Mouse (Mus musculus) MEL (cell line): ENCODE data around the gene AU018091. TPM values are rescaled to one million over a fixed set of nuclear protein-coding genes. Genes with fewer than 3 reads are reported as not detected.

Source experiments
- DNase-seq: peaks from one replicate; pipeline ENCODE4 v3.0.0; 2011; ENCODE audit warnings: low read depth, low spot score
- H3K27ac ChIP-seq: 2 replicates; pipeline ENCODE4 v1.5.1; 2012; ENCODE audit warnings: low read depth, mild to moderate bottlenecking, control low read depth, low read length, moderate library complexity; ENCODE audit not compliant: control insufficient read depth
- H3K27me3 ChIP-seq, 2 experiments: fragments of 150-350 bp in 1 of 2; sonication (generic) in 1 of 2; 2 replicates each; pipeline ENCODE4 v1.6.1; 2012; ENCODE audit warnings: low read length in 2 of 2, mild to moderate bottlenecking in 2 of 2, improper control_type of control experiment in 1 of 2, moderate library complexity in 1 of 2; ENCODE audit not compliant: insufficient read depth in 2 of 2, control insufficient read depth in 1 of 2
- H3K36me3 ChIP-seq, 2 experiments: 2 replicates each; pipeline ENCODE4 v1.6.1; 2012 to 2014; ENCODE audit warnings: low read length in 2 of 2, improper control_type of control experiment in 1 of 2, inconsistent platforms in 1 of 2, mild to moderate bottlenecking in 1 of 2; ENCODE audit not compliant: insufficient read depth in 2 of 2, control insufficient read depth in 1 of 2
- H3K4me1 ChIP-seq, 2 experiments: fragments of 150-350 bp in 1 of 2; sonication (generic) in 1 of 2; 2 replicates each; pipeline ENCODE4 v1.6.1; 2012; ENCODE audit warnings: low read length in 2 of 2, improper control_type of control experiment in 1 of 2, mild to moderate bottlenecking in 1 of 2; ENCODE audit not compliant: insufficient read depth in 2 of 2, control insufficient read depth in 1 of 2
- H3K4me3 ChIP-seq, 2 experiments: fragments of 150-350 bp in 1 of 2; sonication (generic) in 1 of 2; 2 replicates each; pipeline ENCODE4 v1.5.1; 2012; ENCODE audit warnings: low read depth in 2 of 2, low read length in 2 of 2, mild to moderate bottlenecking in 2 of 2, moderate library complexity in 2 of 2, control low read depth in 1 of 2, improper control_type of control experiment in 1 of 2; ENCODE audit not compliant: control insufficient read depth in 1 of 2, insufficient read depth in 1 of 2
- H3K79me2 ChIP-seq: 2 replicates; pipeline ENCODE4 v1.6.1; 2012; ENCODE audit warnings: mild to moderate bottlenecking, low read length, moderate library complexity; ENCODE audit not compliant: control insufficient read depth, poor library complexity, insufficient read depth
- H3K9ac ChIP-seq: 2 replicates; pipeline ENCODE4 v1.6.1; 2012; ENCODE audit warnings: low read depth, mild to moderate bottlenecking, control low read depth, low read length, moderate library complexity; ENCODE audit not compliant: control insufficient read depth, poor library complexity, severe bottlenecking
- H3K9me3 ChIP-seq: fragments of 150-350 bp; sonication (generic); replicated peaks from 2 replicates; pipeline ENCODE4 v1.6.1; 2012; ENCODE audit warnings: mild to moderate bottlenecking, low read length, improper control_type of control experiment, moderate library complexity; ENCODE audit not compliant: insufficient read depth
- BHLHE40 ChIP-seq: IDR thresholded peaks from 2 replicates; pipeline ENCODE4 v1.6.1; 2012; ENCODE audit warnings: low read depth, mild to moderate bottlenecking, inconsistent platforms, low read length, improper control_type of control experiment, borderline replicate concordance
- ELF1 ChIP-seq: IDR thresholded peaks from 2 replicates; pipeline ENCODE4 v1.6.1; 2014; ENCODE audit warnings: low read depth, mild to moderate bottlenecking, inconsistent platforms, low read length, improper control_type of control experiment, moderate library complexity
- ETS1 ChIP-seq: IDR thresholded peaks from 2 replicates; pipeline ENCODE4 v1.6.1; 2012; ENCODE audit warnings: low read depth, mild to moderate bottlenecking, inconsistent platforms, low read length, improper control_type of control experiment, moderate library complexity
- GABPA ChIP-seq: IDR thresholded peaks from 2 replicates; pipeline ENCODE4 v1.6.1; 2012; ENCODE audit warnings: low read depth, mild to moderate bottlenecking, inconsistent platforms, low read length, improper control_type of control experiment, moderate library complexity
- GATA1 ChIP-seq: IDR thresholded peaks from 2 replicates; pipeline ENCODE4 v1.6.1; 2011; ENCODE audit warnings: low read depth, low read length, improper control_type of control experiment
- HCFC1 ChIP-seq: IDR thresholded peaks from 2 replicates; pipeline ENCODE4 v1.6.1; 2012; ENCODE audit warnings: low read depth, mild to moderate bottlenecking, inconsistent platforms, low read length, improper control_type of control experiment, moderate library complexity
- MAX ChIP-seq: IDR thresholded peaks from 2 replicates; pipeline ENCODE4 v1.6.1; 2011; ENCODE audit warnings: low read length, improper control_type of control experiment
- MAZ ChIP-seq: IDR thresholded peaks from 2 replicates; pipeline ENCODE4 v1.6.1; 2012; ENCODE audit warnings: low read depth, mild to moderate bottlenecking, inconsistent platforms, low read length, improper control_type of control experiment
- POLR2AphosphoS2 ChIP-seq: IDR thresholded peaks from 2 replicates; pipeline ENCODE4 v1.6.1; 2011; ENCODE audit warnings: low read length, improper control_type of control experiment
- POLR2AphosphoS5 ChIP-seq: IDR thresholded peaks from 2 replicates; pipeline ENCODE4 v1.6.1; 2012; ENCODE audit warnings: low read depth, borderline replicate concordance, mild to moderate bottlenecking, inconsistent platforms, low read length, moderate library complexity, mixed read lengths
- RAD21 ChIP-seq: IDR thresholded peaks from 2 replicates; pipeline ENCODE4 v1.6.1; 2011; ENCODE audit warnings: mild to moderate bottlenecking, low read depth, low read length, improper control_type of control experiment
- TBP ChIP-seq: IDR thresholded peaks from 2 replicates; pipeline ENCODE4 v1.8.0; 2011; ENCODE audit warnings: low read depth, low read length, improper control_type of control experiment
- USF1 ChIP-seq: IDR thresholded peaks from 2 replicates; pipeline ENCODE4 v1.6.1; 2014; ENCODE audit warnings: low read depth, mild to moderate bottlenecking, inconsistent platforms, low read length, improper control_type of control experiment, moderate library complexity
- ZKSCAN1 ChIP-seq: IDR thresholded peaks from 2 replicates; pipeline ENCODE4 v1.6.1; 2012; ENCODE audit warnings: low read depth, mild to moderate bottlenecking, inconsistent platforms, low read length, improper control_type of control experiment, moderate library complexity
- polyA plus RNA-seq, 2 experiments: library from polyadenylated mRNA; stranded (reverse) in 1 of 2; unstranded in 1 of 2; fragments of >175 nt in 1 of 2; fragments of >200 nt in 1 of 2; gene quantifications; 2 replicates each; pipeline versions ENCODE4 v1.2.1 to v1.2.4; 2012; ENCODE audit warnings: low replicate concordance in 2 of 2, low read depth in 1 of 2; ENCODE audit not compliant: insufficient read length in 2 of 2, insufficient read depth in 1 of 2, missing spikeins in 1 of 2
- total RNA-seq: library from RNA; depleted of rRNA; stranded (reverse); fragments of 300-350 nt; gene quantifications from 2 replicates; pipeline ENCODE4 v1.2.3, GENCODE M21; 2012

The AU018091 gene
- total and polyA plus RNA-seq, 3 experiments = not detected

DNA sequence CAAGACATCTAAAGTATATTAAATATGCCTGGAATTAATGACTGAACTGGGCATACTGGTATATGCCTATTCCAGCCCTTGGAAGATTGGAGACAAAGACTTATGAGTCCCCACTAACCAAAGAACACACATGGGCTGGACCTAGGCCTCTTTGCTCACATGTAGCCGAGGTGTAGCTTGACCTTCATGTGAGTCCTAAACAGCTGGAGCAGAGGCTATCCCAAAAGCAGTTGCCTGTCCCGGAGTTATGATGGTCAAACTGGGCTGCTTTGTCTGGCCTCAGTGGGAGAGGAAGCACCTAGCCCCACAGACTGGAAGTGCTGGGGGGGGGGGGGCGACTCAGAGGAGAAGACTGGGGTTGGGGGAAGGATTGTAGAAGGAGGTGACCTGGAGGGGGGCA lies 47.3 kb upstream of the AU018091 start:
- Histone ChIP-seq H3K4me1 (no peaks in the 10 kb centered on the region), H3K4me3 (no peak overlapping the region), H3K79me2 (no peaks in the 10 kb centered on the region), H3K27ac (no peak overlapping the region), H3K36me3 (no peaks in the 10 kb centered on the region), H3K9me3 (no peaks in the 10 kb centered on the region), H3K27me3 (no peaks in the 10 kb centered on the region), H3K9ac (no peak overlapping the region)
- TF ChIP-seq ZKSCAN1 = no peak
- TF ChIP-seq HCFC1 = no peak
- TF ChIP-seq GATA1 = no peak
- no peak for TF ChIP-seq RAD21
- no peak for DNase-seq

DNA sequence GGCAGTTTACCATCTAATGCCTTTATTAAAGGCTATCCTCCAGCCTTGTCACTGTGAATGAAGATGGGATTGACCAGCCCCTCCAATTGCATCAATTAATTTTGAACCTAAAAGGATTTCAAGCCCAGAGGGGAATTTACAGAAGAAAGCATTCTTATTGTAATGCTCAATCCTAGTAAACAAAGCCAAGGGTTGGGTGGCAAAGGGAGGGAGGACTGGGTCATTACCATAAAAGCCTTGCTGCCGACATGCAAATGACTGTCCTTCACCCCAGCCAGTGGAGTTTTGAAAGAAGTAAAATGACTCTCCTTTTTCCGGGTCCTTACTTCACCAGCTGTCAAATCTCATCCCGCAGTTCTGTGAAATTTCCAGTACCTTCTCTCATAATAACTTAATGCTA lies 44.6 kb upstream of the AU018091 start:
- Histone ChIP-seq H3K79me2 (no peaks in the 10 kb centered on the region), H3K9me3 (no peaks in the 10 kb centered on the region), H3K4me1 (no peaks in the 10 kb centered on the region), H3K4me3 (no peak overlapping the region), H3K9ac (no peak overlapping the region), H3K36me3 (no peaks in the 10 kb centered on the region), H3K27me3 (no peaks in the 10 kb centered on the region), H3K27ac (no peak overlapping the region)
- TF ChIP-seq ETS1 (no peak), POLR2AphosphoS2 (no peak), USF1 (no peak)
- DNase-seq = no peak

DNA sequence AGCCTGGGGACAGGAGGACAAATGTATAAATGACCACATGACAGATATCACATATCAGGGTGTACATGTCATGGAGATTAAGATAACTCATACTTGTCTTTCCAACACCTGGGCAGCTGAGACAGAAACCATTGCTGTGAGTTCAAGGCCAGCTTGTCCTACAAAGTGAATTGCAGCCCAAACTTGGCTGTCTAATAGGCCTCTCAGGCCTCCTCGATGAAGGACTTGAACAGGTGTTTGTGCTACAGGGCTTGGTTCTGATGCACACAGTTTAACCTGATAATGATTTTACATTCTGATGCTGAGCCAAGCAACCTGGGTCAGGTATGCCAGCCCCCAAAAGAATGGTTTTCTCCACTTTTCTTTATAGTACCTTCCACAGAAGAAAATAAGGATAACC lies 44.2 kb upstream of the AU018091 start:
- Histone ChIP-seq H3K27ac (no peak overlapping the region), H3K27me3 (no peaks in the 10 kb centered on the region), H3K4me1 (no peaks in the 10 kb centered on the region), H3K36me3 (no peaks in the 10 kb centered on the region), H3K4me3 (no peak overlapping the region), H3K9me3 (no peaks in the 10 kb centered on the region), H3K79me2 (no peaks in the 10 kb centered on the region), H3K9ac (no peak overlapping the region)
- TF ChIP-seq GABPA (no peak), ELF1 (no peak), MAX (no peak), POLR2AphosphoS5 (no peak), ETS1 (no peak), MAZ (no peak), TBP (no peak), BHLHE40 (no peak)
- no peak for DNase-seq
